Mouse (Mus musculus) limb, embryonic 14.5 days (tissue): ENCODE data around the gene Ficd. TPM values are rescaled to one million over a fixed set of nuclear protein-coding genes. Genes with fewer than 3 reads are reported as not detected.

Source experiments
- ATAC-seq: fragments of 200-750 bp; cut with Nextera tagmentation; 2 replicates; pipeline ENCODE4 v1.8.0; 2017; ENCODE audit warnings: low read depth, moderate number of reproducible peaks, moderate TSS enrichment; ENCODE audit not compliant: low FRiP score
- DNase-seq: peaks from one replicate; pipeline ENCODE4 v3.0.0-alpha.2; 2015; ENCODE audit warnings: low spot score
- H3K27ac ChIP-seq: fragments of 300-500 bp; sonication (generic); replicated peaks from 2 replicates; pipeline ENCODE4 v1.5.1; 2014; ENCODE audit warnings: low read depth, mild to moderate bottlenecking, low read length, moderate library complexity, mixed read lengths
- H3K27me3 ChIP-seq: fragments of 300-500 bp; sonication (generic); 2 replicates; pipeline ENCODE4 v1.6.1; 2014; ENCODE audit warnings: low read length, mixed read lengths; ENCODE audit not compliant: control insufficient read depth, insufficient read depth
- H3K36me3 ChIP-seq: fragments of 300-500 bp; sonication (generic); 2 replicates; pipeline ENCODE4 v1.6.1; 2014; ENCODE audit warnings: mild to moderate bottlenecking, low read length, moderate library complexity, mixed read lengths; ENCODE audit not compliant: control insufficient read depth, insufficient read depth
- H3K4me1 ChIP-seq: fragments of 300-500 bp; sonication (generic); 2 replicates; pipeline ENCODE4 v1.6.1; 2014; ENCODE audit warnings: antibody characterized with exemption, low read length, mixed read lengths; ENCODE audit not compliant: control insufficient read depth, insufficient read depth
- H3K4me2 ChIP-seq: fragments of 300-500 bp; sonication (generic); replicated peaks from 2 replicates; pipeline ENCODE4 v1.6.1; 2014; ENCODE audit warnings: low read depth, mild to moderate bottlenecking, low read length, moderate library complexity; ENCODE audit not compliant: severe bottlenecking
- H3K4me3 ChIP-seq: fragments of 300-500 bp; sonication (generic); replicated peaks from 2 replicates; pipeline ENCODE4 v1.5.1; 2014; ENCODE audit warnings: low read length
- H3K9ac ChIP-seq: fragments of 300-500 bp; sonication (generic); 2 replicates; pipeline ENCODE4 v1.6.1; 2014; ENCODE audit warnings: mild to moderate bottlenecking, low read depth, low read length, moderate library complexity; ENCODE audit not compliant: severe bottlenecking
- H3K9me3 ChIP-seq: fragments of 300-500 bp; sonication (generic); 2 replicates; pipeline ENCODE4 v1.6.1; 2016; ENCODE audit warnings: low read length; ENCODE audit not compliant: control insufficient read depth
- POLR2A ChIP-seq: fragments of 200-500 bp; IDR thresholded peaks from 2 replicates; pipeline ENCODE4 v1.8.0; 2012; ENCODE audit warnings: inconsistent platforms, mild to moderate bottlenecking, moderate library complexity, borderline replicate concordance; ENCODE audit not compliant: insufficient read depth, insufficient read length; ENCODE audit errors: extremely low read depth
- WGBS: fragments of 180-500 bp; shearing (Covaris S2); extraction: QIAGEN DNeasy Blood & Tissue Kit; methylation state at CpG from one replicate; pipeline ENCODE4 v1.1.7; 2014; 5-methylcytosine and 5-hydroxymethylcytosine counted together
- polyA plus RNA-seq, 2 experiments: library from polyadenylated mRNA; depleted of rRNA in 1 of 2; stranded (reverse) in 1 of 2; unstranded in 1 of 2; fragments of >200 nt; fragmentation: Nextera tagmentation in 1 of 2; extraction: Ambion mirVana in 1 of 2; gene quantifications; 2 replicates each; pipeline versions ENCODE4 v1.2.1 to v1.2.3; 2012 to 2014

Ficd gene
- polyA plus RNA-seq, 2 experiments, result 6.3 to 6.5 TPM

DNA sequence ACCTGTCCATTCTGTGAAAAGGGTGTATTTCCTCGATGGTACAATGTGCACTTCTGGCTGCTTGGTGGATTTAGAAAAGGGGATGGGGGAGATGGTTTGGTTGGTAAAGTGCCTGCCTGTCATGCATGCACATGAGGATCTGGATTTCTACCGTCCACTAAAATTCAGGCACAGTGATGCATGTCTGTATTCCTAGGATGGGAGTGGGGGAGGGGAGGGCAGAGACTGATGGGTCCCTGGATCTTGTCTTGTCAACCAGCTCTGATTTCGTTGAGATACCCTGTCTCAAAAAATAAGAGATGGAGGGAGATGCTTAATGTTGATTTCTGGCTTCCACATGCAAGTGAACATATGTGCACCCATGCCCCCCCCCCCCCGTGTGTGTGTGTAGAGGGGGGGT, 41.6 kb upstream of the Ficd start:
- Histone ChIP-seq H3K27ac (peak overlapping the region; percentile 6; the same call in 1 of the 2 replicates), H3K9ac (no peak overlapping the region), H3K4me2 (peak overlapping the region; percentile 25; the same call in 1 of the 2 replicates), H3K36me3 (no peaks in the 10 kb centered on the region), H3K4me1 (peaks cover 27% of the 10 kb centered on the region), H3K4me3 (no peak overlapping the region), H3K9me3 (no peaks in the 10 kb centered on the region), H3K27me3 (no peaks in the 10 kb centered on the region)
- DNase-seq (no peak), ATAC-seq (0 out of 2 replicates have a peak, but pooled peaks have one; percentile 2)
- no peak for TF ChIP-seq POLR2A
- WGBS, result 28% methylated on average over 4 of the region's 4 CpGs

- no peak for TF ChIP-seq POLR2A
- ATAC-seq (peak; percentile 85), DNase-seq (peak; percentile 83)
- Histone ChIP-seq H3K4me1 (peaks cover 26% of the 10 kb centered on the region), H3K27me3 (no peaks in the 10 kb centered on the region), H3K4me3 (no peak overlapping the region), H3K9ac (no peak overlapping the region), H3K4me2 (peak overlapping the region; percentile 25), H3K36me3 (no peaks in the 10 kb centered on the region), H3K9me3 (no peaks in the 10 kb centered on the region), H3K27ac (peak overlapping the region; percentile 84)
- WGBS, result 4% methylated on average over 5 of the region's 5 CpGs
These were observed 41.2 kb upstream of the Ficd start for GRCm38 (mm10) chr5:113694415-113694814.

DNA sequence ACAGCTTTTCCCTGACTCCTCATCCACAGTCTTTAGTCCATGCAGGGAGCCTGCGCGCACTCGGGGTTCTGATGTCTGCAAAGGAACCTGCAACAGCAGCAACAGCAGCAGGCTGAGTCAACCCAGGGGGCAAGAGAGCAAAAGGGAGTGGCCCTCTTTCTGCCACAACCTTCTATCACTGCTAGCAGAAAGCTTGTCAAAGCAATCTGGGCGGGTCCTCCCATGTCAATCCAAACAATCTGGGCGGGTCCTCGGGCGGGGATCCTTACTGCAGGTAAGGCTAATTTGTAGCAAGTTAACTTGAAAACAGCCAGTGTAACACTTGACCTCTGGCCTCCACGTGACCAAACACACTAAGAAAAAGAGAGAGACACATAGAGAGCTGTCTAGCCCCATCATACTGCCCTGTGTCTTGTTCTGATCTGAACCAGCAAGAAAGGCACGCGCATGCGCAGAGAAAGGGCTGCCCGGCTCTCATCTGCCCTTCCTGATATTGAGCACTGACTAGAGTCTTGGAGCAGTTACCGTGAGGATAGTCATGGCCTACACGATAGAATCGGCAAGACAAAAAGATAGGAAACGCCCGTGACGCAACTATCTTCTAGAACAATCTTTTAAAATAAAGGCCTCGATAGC, 35.1 kb upstream of the Ficd start:
- Histone ChIP-seq H3K4me1 (peaks cover 23% of the 10 kb centered on the region), H3K27ac (no peak overlapping the region), H3K9me3 (no peaks in the 10 kb centered on the region), H3K27me3 (no peaks in the 10 kb centered on the region), H3K4me3 (no peak overlapping the region), H3K9ac (no peak overlapping the region), H3K4me2 (no peak overlapping the region), H3K36me3 (no peaks in the 10 kb centered on the region)
- no peak for DNase-seq
- WGBS, result 81% methylated on average over 19 of the region's 19 CpGs
- no peak for TF ChIP-seq POLR2A
- ATAC-seq, result no peak

DNA sequence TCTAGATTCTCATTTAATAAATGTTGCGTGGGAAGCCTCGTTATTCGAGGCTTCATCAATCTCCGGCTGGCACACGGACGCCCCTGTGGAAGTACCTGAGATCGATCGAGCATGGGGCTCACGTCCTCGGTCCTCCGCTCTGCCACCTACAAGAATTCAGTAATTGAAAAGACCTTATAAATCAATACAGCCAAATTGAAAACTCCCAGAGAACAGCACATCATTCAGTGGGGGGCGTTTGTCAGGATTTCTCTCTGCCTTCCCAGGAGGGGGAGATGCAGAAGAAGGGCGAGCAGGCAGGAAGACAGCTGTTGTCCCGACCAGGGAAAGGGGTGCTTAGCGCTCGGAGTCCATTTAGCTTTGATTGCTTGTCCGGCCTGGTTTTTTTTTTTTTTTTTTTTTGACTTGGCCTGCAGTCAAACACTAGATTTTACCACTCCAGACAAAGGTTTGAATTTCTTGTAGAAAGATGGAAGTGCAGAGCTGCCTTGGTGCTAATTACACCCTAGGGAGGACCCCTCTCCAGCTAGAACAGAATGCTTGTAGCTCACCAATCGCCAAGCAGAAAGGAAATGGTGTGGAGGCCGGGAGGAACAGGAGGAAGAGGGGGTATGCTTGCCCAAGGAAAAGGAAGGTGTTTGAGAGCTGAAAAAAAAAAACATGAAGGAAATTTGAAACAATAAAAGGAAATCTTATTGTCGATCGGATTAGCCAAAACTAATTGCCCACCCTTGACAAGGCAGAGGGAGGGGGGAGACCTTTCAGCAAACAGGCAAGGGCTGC, 31.6 kb upstream of the Ficd start:
- Histone ChIP-seq H3K9ac (0 out of 2 replicates have a peak overlapping the region, but pooled peaks have one; percentile 16), H3K36me3 (no peaks in the 10 kb centered on the region), H3K27ac (no peak overlapping the region), H3K9me3 (no peaks in the 10 kb centered on the region), H3K27me3 (no peaks in the 10 kb centered on the region), H3K4me1 (peaks cover 18% of the 10 kb centered on the region; the same call in 1 of the 2 replicates), H3K4me3 (no peak overlapping the region), H3K4me2 (0 out of 2 replicates have a peak overlapping the region, but pooled peaks have one; percentile 3)
- 32% methylated on average over 21 of the region's 21 CpGs for WGBS
- ATAC-seq (0 out of 2 replicates have a peak, but pooled peaks have one; percentile 37), DNase-seq (peak; percentile 45)
- no peak for TF ChIP-seq POLR2A

- H3K27me3 ChIP-seq, result no peaks in the 10 kb centered on the region
- no peak for TF ChIP-seq POLR2A
- no peak overlapping the region for H3K27ac ChIP-seq
- no peak overlapping the region for H3K9ac ChIP-seq
- DNase-seq (no peak), ATAC-seq (no peak)
- no peaks in the 10 kb centered on the region for H3K36me3 ChIP-seq
- no peak overlapping the region for H3K4me3 ChIP-seq
- no peaks in the 10 kb centered on the region for H3K4me1 ChIP-seq
- 70% methylated on average over 2 of the region's 2 CpGs for WGBS
- H3K4me2 ChIP-seq, result no peak overlapping the region
- no peaks in the 10 kb centered on the region for H3K9me3 ChIP-seq
These were observed 22.7 kb upstream of the Ficd start for GRCm38 (mm10) chr5:113712861-113713260.
